Mouse (Mus musculus) Patski (cell line): ENCODE measurements around the gene Gm20219. TPM values are rescaled to one million over a fixed set of nuclear protein-coding genes. Genes with fewer than 3 reads are reported as not detected.

Source experiments
- ATAC-seq: fragments of 100-300 bp; one replicate; pipeline ENCODE4 v1.8.0; 2021
- CTCF ChIA-PET: fragments of 350-600 bp; sonication (Branson Sonifier 250); formaldehyde crosslinking; loops from one replicate; lab custom pipeline; 2022; ENCODE audit warnings: inconsistent platforms; lab: Charles Lee
- POLR2A ChIA-PET: fragments of 350-600 bp; sonication (Branson Sonifier 250); formaldehyde crosslinking; loops from one replicate; lab custom pipeline; 2022; ENCODE audit warnings: antibody characterized with exemption, inconsistent platforms; lab: Charles Lee
- DNase-seq: peaks from one replicate; pipeline ENCODE4 v3.0.0-alpha.2; 2011; ENCODE audit warnings: low read depth, low spot score
- H3K27me3 ChIP-seq: fragments of 371-371 bp; one replicate; pipeline ENCODE4 v1.5.1; 2021
- CTCF ChIP-seq: fragments of 100-300 bp; IDR thresholded peaks from one replicate; pipeline ENCODE4 v1.5.1; 2021
- in situ Hi-C: fragments of 300-500 bp; cut with MboI; formaldehyde crosslinking; loops from 3 replicates; pipeline ENCODE4 v1.11.1; 2018; ENCODE audit warnings: low pct_unique_long_range_greater_than_20kb, mixed read lengths
- polyA plus RNA-seq: library from polyadenylated mRNA; unstranded; gene quantifications from one replicate; pipeline ENCODE4 v1.2.3, GENCODE M21; 2021

Gene Gm20219
- polyA plus RNA-seq: 1.5 TPM

- DNase-seq (no peak), ATAC-seq (no peak)
- H3K27me3 ChIP-seq: no peaks in the 10 kb centered on the region
- in situ Hi-C loops: loop anchor here (5.0 kb wide), 1 partner anchor 197 kb away; no protein-coding TSS in a partner anchor
- ChIA-PET POLR2A (interaction anchor here (0.5 kb wide), 1 partner anchor 29 kb away, joined by 3 read pairs; no protein-coding TSS in a partner anchor), CTCF (interaction anchor here (0.7 to 3.3 kb wide), 2 partner anchors 148 to 197 kb away, joined by 3 to 13 read pairs; no protein-coding TSS in a partner anchor)
- no peak for TF ChIP-seq CTCF
These were observed at the start of gene Gm20219 for GRCm38 (mm10) chr17:56554122-56554551. Gene Gm20219, minus strand, starts transcription at chr17:56554387.

- CTCF ChIA-PET: interaction anchor here (1.0 kb wide), 1 partner anchor 17 kb away, joined by 3 read pairs; no protein-coding TSS in a partner anchor
- in situ Hi-C loops: no loop called here
- POLR2A ChIA-PET: interaction anchor here (1.0 to 1.6 kb wide), 4 partner anchors 10 to 64 kb away, joined by 3 to 6 read pairs (median 4); no protein-coding TSS in a partner anchor
- ATAC-seq (no peak), DNase-seq (no peak)
- H3K27me3 ChIP-seq: no peaks in the 10 kb centered on the region
- no peak for TF ChIP-seq CTCF
These were observed 49.8 kb upstream of the Gm20219 start for GRCm38 (mm10) chr17:56604070-56604380.

GRCm38 (mm10) chr17:56603186-56604069 lies 49.2 kb upstream of the Gm20219 start:
- POLR2A ChIA-PET: interaction anchor here (1.0 to 1.6 kb wide), 4 partner anchors 11 to 65 kb away, joined by 3 to 6 read pairs (median 4); no protein-coding TSS in a partner anchor
- in situ Hi-C loops: no loop called here

GRCm38 (mm10) chr17:56593527-56594271 lies 39.5 kb upstream of the Gm20219 start:
- no peak for ATAC-seq
- TF ChIP-seq CTCF: no peak
- ChIA-PET CTCF (interaction anchor here (1.4 kb wide), 1 partner anchor 8 kb away, joined by 3 read pairs; no protein-coding TSS in a partner anchor), POLR2A (no interaction called here)
- H3K27me3 ChIP-seq: no peaks in the 10 kb centered on the region
- no peak for DNase-seq
- in situ Hi-C loops: no loop called here

More at GRCm38 (mm10) chr17:56603186-56604069, 49.2 kb upstream of the Gm20219 start:
- no peak for ATAC-seq
- no peak for DNase-seq
- CTCF ChIA-PET: interaction anchor here (1.0 kb wide), 1 partner anchor 17 kb away, joined by 3 read pairs; no protein-coding TSS in a partner anchor
- TF ChIP-seq CTCF: no peak
- no peaks in the 10 kb centered on the region for H3K27me3 ChIP-seq

GRCm38 (mm10) chr17:56592553-56592952 lies 38.4 kb upstream of the Gm20219 start:
- no peak for TF ChIP-seq CTCF
- in situ Hi-C loops: no loop called here
- POLR2A ChIA-PET: no interaction called here

GRCm38 (mm10) chr17:56588921-56589320 lies 34.7 kb upstream of the Gm20219 start:
- in situ Hi-C loops: no loop called here
- no peak for ATAC-seq

More at GRCm38 (mm10) chr17:56592553-56592952, 38.4 kb upstream of the Gm20219 start:
- no peak for ATAC-seq
- no peak for DNase-seq
- CTCF ChIA-PET: interaction anchor here (0.6 to 1.4 kb wide), 2 partner anchors 9 to 16 kb away, joined by 3 read pairs; partner anchors contain the start of gene 2410015M20Rik
- H3K27me3 ChIP-seq: no peaks in the 10 kb centered on the region

GRCm38 (mm10) chr17:56587773-56588172 lies 33.6 kb upstream of the Gm20219 start:
- ChIA-PET CTCF (no interaction called here), POLR2A (no interaction called here)
- in situ Hi-C loops: no loop called here
- DNase-seq (no peak), ATAC-seq (no peak)
- no peaks in the 10 kb centered on the region for H3K27me3 ChIP-seq
- no peak for TF ChIP-seq CTCF

More at GRCm38 (mm10) chr17:56588921-56589320, 34.7 kb upstream of the Gm20219 start:
- no peaks in the 10 kb centered on the region for H3K27me3 ChIP-seq
- TF ChIP-seq CTCF: no peak
- CTCF ChIA-PET: no interaction called here
- POLR2A ChIA-PET: interaction anchor here (0.6 kb wide), 1 partner anchor 281 kb away, joined by 3 read pairs; no protein-coding TSS in a partner anchor
- no peak for DNase-seq

GRCm38 (mm10) chr17:56585171-56585821 lies 31.1 kb upstream of the Gm20219 start:
- ATAC-seq (peak; percentile 23), DNase-seq (no peak)
- H3K27me3 ChIP-seq: no peaks in the 10 kb centered on the region
- in situ Hi-C loops: no loop called here
- ChIA-PET CTCF (interaction anchor here (1.1 to 1.5 kb wide), 2 partner anchors 22 to 84 kb away, joined by 3 to 4 read pairs; no protein-coding TSS in a partner anchor), POLR2A (interaction anchor here (0.7 to 1.8 kb wide), 3 partner anchors 29 to 280 kb away, joined by 3 to 5 read pairs (median 3); no protein-coding TSS in a partner anchor)
- TF ChIP-seq CTCF: no peak

GRCm38 (mm10) chr17:56584257-56585130 lies 30.3 kb upstream of the Gm20219 start, which contains the start of the genes Safb2 and Safb:
Gene Safb2, minus strand, starts transcription at chr17:56584585.
Gene Safb, plus strand, starts transcription at chr17:56584825.
- CTCF ChIA-PET: no interaction called here
- ATAC-seq (peak; percentile 79), DNase-seq (peak; percentile 93)
- TF ChIP-seq CTCF: no peak
- in situ Hi-C loops: no loop called here
- POLR2A ChIA-PET: interaction anchor here (0.7 to 2.8 kb wide), 4 partner anchors 10 to 280 kb away, joined by 3 to 10 read pairs (median 4); no protein-coding TSS in a partner anchor
- no peaks in the 10 kb centered on the region for H3K27me3 ChIP-seq
